Mouse (Mus musculus): ENCODE data around the gene Susd1.

DNA sequence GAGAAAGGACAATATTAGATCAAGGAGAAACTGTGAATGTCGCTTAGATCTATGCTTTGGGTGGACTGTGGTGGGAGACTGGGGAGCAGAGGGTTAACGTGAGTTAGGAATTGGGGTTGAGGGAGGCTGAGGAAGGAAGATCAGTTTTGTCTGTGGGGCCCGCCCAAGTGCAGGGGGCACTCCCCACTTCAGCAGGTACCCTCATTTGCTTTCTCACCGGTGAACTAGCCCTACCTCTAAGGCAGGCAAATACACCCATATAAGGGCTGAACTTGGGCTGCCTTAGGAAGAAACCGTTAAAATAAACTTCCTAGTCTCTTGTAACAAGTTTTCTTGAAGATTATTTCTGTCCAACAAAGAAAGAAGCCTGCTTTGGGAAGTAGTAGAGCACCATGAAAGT, 608 bp upstream of the Susd1 start:
- TF ChIP-seq CTCF (IDR thresholded peaks at IDR 0.05; ENCODE audit: low read depth) (no peak), EP300 (IDR thresholded peaks at IDR 0.05; ENCODE audit: low read depth) (no peak)

Measured in liver, embryonic 14.5 days (tissue).